Mouse (Mus musculus) mesoderm, embryonic 11.5 days (tissue): ENCODE results near the gene Rsph3a.
"Not testable (repeated sequence)": the region's sequence is repeated elsewhere in the genome, so short reads cannot be mapped to it uniquely, and the experiment has no call there.

ENCODE experiments used
- DNase-seq: peaks from one replicate; pipeline ENCODE4 v3.0.0-alpha.2; 2012; ENCODE audit warnings: low read depth, low spot score

Gene Rsph3a

DNA sequence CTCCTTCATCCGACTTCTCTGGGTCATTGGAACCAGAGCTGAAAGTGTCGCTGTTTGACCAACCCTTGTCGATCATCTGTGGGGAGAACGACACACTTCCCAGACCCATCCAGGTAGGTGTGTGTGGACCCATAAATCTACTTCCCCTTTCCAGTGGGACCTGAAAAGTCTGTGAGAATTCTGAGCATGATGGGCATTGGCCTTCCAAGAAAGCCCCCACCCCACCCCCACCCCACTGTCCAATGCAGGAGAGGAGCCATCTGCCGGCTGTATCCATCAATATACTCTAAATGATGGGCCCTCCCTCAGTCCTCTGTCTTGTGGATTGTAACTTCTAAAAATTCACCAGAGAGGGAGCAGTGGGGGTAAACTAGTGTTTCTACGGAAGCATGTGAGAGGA lies 16.8 kb upstream of the Rsph3a start:
- no peak for DNase-seq

DNA sequence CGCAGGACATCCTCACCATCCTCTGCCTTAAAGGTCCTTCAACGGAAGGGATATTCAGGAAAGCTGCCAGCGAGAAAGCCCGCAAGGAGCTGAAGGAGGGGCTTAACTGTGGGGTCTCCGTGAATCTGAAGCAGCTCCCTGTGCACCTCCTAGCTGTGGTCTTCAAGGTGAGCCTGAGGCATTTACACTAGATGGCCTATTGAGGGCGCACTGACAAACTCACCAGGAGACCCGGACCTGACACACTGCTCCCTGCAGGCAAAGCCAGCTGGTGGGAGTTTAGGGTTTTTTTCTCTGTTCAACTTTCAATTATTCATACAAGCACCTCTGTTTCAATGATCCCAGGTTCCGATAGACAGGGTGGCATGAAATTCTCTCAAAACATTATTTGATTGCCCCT lies 16.1 kb upstream of the Rsph3a start:
- no peak for DNase-seq

DNA sequence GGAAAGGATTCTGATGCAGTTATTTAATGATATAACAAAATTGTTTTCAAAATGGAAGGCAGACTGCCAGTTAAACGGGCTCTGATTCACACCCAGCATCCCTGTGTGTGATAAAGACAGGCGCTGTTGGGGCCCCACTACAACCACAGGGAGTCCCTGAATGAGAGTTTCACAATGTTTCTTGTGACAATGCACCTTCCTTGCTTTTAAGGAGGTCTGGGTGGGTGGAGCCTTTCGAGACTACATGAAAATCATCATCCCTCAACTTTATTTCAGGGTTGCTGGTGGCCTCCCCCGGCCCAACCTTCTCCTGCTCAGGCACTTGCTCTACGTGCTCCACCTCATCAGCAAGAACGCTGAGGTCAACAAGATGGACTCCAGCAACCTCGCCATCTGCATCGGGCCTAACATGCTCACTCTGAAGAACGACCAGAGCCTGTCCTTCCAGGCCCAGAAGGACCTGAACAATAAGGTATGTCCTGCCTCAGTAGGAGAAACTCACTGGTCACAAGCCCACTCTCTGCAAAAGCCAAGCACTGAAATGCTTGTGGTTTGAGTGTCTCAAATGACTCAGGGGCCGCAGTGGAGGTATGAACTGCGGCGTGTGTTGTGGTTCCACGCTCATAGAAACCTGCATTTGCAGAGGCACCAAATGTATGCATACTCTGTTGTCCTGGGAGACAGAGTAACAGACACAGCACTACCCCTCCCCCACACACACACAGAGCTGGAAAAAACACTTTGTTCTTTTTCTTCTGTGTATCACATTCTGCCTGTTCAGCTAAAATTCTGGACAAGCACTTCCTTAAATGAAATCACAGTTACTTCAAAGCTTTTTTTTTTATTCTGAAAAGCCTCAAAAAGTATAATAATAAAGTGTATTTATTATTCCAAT lies 14.1 kb upstream of the Rsph3a start:
- DNase-seq: no peak

DNA sequence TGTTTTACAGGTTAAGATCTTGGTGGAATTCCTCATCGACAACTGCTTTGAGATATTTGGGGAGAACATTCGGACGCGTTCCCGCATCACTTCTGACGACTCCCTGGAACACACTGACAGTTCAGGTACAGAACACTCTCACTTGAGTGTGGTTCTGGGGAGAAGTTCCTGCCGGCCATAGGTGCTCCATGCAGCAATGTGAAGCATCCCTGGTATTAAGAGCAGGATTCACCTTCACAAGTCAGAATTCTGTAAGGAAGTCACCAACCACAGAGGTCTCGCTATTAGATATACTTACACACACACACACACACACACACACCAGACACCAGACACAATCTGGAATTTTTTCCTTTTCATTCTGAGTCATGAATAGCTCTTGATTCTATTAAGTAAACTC lies 13.3 kb upstream of the Rsph3a start:
- DNase-seq: not testable (repeated sequence)

DNA sequence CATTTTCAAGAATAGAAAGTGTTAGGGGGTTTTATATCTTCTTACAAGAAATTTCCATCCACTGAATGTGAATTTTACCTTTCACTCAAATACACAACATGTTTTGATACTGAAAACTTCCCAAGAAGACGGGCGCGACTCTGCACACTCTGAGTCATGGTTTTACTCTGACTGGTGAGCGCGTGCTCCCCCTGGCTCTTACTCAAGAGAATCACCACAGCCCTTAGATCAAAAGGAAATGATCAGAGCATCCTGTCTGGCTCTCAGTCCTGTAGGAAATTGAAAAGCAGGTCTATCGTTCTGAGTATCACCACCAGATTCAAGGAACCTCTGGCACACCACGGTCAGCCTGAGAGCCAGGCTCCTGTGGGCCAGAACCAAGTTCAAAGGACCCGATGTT lies 5.8 kb upstream of the Rsph3a start:
- DNase-seq: no peak

DNA sequence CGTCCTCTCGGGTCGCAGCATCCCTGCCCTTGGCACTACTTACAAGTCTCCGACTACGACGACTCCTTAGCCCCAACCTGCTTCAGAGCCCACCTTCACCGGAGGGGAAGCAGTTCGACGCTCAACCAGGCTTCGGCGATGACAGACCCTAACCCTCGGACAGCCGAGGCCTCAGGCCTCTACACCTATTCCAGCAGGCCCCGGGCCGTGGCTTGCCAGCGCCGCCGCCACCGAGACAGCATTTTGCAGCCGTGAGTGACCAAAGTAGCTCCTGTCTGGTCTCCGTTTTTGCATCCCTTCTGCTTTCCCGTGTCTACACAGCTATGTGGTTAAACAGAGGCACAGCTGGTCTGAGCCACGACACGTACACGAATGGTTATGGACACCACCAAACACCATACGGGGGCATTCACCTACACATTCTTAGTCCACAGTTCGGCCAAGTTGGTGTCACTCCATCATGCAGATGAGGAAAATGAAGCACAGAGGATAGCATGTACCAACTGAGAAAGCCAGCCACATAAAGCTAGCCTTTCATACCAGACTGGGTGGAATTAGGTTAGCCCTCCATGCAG lies 726 bp downstream of the Rsph3a start:
- DNase-seq: not testable (repeated sequence)

DNA sequence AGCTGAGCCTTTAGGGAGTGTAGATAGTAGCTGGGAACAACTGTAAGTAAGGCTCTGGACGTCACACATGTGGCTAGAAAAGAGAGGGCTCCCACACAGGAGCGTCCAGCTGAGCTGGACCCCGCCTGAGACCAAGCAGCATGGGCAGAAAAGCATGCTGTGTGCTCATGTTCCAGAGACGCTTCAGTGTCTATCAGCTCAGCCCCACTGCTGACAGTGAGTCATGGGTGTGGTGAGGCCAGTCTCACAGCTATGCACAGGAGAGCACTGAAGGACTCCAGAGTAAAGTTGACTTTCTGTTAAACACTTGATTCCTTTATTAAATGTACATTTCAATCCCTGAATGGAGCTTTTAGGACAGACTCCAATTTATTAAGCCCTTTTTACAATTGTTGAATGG lies 5.9 kb downstream of the Rsph3a start:
- not testable (repeated sequence) for DNase-seq

DNA sequence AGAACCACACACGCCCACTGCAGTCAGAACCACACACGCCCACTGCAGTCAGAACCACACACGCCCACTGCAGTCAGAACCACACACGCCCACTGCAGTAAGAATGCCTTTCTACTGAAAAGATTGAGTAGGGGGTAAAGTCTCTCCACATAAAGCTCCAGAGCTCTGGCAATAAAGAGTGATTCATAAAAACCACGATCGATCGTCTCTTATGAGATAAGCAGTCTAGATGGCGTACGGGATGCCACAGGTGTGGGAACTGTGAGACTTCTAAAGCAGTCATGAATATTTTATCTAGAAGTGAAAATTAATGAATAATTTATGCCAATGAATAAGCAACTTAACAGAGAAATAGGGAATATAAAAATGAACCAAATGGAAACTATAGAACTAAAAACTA lies 11.8 kb downstream of the Rsph3a start:
- not testable (repeated sequence) for DNase-seq

DNA sequence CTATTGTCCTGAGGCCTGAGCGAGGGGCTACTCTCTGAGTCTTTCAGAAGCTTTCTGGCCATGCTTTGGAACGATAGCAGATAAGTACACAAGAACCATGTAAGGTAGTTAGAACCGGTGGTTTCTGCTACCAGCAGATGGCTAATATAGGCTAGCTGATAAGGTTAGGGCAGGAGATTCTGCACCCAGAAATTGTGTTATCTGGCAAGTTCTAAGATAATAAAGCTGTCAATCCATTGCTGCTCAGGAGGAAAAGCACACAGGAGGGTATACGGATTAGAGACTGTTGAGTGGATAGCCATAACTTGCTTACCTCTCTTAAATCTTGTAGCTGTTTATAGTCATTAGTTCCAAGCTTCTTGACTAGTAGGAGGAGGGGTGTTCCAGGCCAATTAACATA lies 17.9 kb downstream of the Rsph3a start:
- DNase-seq: not testable (repeated sequence)

DNA sequence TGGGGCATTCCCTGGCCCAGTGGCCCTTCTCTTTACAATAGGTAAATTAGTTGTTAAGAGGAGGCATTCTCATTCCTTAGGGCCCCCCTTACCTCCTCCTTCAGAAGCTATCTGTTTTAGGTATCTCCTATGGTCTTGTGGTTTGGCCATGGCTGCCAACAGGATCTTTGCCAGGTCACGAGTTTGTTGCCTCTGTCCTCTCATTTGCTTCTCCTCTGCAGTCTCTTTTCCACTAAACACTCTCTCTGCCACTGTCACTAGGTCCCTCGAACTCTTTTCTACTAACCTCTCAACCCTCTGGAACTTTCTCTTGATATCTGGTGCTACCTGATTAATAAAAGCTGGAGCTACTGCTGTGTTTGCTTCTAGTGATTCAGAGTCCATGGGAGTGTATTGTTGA lies 19.0 kb downstream of the Rsph3a start:
- not testable (repeated sequence) for DNase-seq

DNA sequence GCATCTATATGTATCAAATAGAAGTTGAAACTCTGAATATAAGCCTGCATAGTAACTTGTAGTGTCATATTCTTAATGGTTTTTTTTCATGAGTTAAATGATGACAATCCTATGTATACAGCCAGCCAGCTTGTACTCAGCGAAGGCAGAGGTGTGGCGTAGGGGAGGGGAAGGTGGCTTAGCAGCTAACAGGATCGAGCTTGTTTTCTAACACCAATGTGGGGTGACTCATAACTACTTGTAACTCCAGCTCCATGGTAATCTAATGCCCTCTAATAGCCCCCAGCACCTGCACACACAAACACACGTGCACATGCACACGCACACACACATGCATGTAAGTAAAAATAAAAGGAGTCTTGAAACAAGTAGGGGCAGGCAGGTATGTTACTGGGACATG lies 23.1 kb downstream of the Rsph3a start:
- DNase-seq: not testable (repeated sequence)

DNA sequence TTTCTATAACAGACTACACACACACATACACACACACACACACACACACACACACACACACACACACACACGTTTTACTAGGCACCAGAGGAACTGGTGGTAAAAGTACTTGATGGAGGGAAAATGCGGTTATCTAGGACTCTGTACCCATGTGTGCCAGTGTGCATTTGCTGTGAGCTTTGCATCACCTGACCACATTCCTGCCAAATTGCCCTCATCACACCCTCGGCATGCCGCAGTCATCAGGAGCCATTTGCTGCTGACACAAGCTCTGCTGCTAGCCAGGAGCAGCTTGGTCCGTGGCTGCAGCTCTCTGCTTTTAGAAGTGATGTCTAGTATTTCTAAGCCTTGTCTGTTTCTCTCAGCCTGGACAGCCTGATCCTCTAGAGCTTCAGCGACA lies 24.4 kb downstream of the Rsph3a start:
- not testable (repeated sequence) for DNase-seq

DNA sequence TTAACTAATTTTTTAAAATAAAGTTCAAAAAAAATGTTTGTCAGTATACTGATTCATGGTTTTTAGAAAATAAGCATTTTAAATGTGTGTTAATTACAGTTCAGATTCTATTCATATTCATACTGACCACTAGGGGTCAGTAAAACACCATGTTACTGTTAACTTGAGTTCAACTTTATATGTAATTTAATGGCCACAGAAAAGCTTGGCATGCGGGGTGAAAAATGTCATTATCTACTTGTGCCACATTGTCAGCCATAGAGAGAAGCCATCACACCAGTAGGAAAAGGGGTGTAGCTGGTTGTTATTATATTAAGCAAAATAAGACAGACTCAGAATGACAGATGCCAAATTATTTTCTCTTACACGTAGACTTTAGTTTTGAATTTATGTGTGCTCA lies 38.1 kb downstream of the Rsph3a start:
- DNase-seq: not testable (repeated sequence)

DNA sequence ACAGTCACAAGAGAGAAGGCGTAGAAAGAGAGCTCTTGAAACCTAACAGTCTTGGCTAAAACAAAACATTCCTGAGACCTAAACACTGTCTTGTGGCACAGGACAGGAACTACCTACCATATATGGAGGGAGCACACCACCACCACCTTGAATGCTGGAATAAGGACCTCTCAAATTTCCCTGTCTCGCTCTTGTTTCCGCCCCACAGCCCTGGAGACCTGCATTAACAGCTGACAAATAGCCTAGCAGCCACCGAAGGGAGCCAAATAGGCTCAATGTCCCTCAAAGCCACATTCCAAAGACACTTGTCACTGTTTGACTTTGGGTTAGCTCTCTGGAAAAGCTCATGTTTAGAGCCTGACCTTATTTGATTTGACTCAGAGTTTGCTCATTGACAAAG lies 40.2 kb downstream of the Rsph3a start:
- DNase-seq: not testable (repeated sequence)

DNA sequence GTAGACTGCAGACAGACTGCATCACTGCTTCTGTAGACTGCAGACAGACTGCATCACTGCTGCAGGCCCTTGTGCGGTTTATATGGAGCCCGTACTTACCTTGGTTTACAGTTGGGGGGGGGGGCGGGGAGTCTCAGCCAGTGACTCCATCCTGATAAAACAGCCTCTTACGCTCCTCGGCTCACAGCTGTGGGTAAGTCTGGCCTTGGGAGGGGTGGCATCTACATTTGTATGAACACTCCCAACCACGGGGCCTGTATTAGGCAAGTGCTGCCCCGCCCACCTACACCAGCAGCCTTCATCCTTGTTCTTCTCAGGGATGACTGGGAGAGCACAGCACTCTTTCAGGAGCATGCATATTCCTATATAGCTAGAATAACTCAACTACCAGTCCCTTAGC lies 41.6 kb downstream of the Rsph3a start:
- not testable (repeated sequence) for DNase-seq

DNA sequence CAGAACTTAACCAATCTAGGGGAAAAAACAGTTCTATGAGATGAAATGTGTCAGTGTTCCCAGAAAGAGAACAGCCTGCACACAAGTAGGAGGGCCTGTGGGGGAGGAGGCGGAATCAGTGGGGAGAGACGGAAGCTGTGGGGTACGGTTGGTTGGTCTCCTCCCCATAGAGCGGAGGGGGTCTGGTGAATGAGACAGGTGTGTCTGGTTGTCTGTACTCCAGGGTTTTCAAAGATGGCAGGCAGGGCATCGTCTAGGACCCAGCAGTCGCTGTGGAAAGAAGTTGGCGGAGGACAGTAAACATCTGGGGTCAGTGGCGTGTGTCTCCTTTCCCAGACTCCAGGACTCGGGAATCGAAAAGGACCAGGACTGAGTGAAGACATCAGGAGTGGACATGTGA lies 57.8 kb downstream of the Rsph3a start:
- not testable (repeated sequence) for DNase-seq

DNA sequence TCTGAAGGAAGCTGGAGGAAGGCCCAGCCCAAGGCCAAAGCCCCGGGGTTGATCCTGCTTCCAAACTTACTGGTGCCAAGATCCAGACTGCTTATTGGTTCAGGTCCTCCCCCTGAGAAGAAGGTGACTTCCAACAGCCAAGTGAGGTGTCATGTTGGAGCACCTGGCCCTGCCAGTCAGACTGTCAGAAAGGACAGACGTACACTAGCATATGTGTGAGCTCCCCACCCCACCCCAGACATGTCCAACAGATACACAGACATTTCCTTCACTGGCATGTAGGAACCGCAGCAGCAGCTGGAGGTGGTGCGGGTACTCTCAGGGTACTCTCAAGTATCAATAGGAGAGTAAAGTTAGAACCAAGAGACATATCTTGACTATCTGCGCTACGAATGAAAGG lies 61.4 kb downstream of the Rsph3a start:
- not testable (repeated sequence) for DNase-seq

DNA sequence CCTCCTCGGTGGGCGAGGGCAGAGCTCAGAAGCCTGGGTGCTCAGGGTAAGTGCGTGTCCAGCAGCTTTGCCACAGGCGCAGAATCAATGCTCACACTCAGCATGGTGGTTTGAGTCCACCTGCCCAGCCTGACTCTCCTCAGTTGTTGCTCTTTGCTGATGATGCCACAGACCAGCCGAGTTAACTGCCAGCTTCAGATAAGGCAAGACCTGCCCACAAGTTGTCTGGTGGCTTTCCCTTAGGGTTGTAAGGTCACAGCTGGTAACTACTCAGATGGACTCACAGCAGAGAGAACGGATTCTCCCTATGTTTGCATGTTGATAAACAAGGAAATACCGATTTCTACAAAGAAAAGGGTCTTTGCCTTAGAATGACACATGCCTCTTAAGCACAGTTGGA lies 64.2 kb downstream of the Rsph3a start:
- not testable (repeated sequence) for DNase-seq

DNA sequence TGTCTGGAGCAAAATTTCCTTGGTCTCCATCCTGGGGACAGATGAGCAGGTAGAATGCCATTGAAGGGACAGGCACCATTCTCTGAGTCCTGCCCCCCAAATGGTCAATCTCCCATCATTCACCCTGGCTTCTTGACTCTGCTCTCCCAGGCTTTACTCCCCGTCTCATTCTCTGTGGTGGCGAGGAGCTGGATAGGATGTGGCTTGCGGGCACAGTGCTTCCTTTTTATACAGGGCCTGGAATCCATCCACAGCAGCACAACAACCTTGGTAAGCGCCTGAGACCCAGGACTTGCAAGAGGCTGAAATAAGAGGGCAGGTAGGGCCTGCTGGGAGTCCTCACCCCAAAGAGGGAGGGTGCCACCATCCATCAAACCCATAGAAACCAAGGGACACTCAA lies 68.6 kb downstream of the Rsph3a start:
- DNase-seq: not testable (repeated sequence)

DNA sequence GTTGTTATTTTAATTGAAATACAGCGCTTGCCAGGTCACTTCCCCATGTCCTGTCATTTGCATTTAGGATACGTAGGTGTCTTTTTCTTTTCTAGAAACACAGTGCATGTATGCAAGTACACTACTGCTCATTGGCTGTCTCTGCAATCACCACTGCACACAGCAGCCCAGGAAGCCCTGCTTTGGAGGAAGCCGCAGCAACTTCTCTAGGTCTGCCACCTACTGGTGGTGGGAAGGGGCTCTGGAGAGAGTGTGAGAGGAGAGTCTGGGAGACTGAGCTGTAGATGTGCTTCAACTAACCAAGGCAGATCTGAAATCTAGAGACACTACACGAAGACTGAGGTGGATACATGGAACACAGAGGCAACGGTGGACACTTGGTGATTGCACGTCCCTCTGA lies 77.3 kb downstream of the Rsph3a start:
- DNase-seq: not testable (repeated sequence)

DNA sequence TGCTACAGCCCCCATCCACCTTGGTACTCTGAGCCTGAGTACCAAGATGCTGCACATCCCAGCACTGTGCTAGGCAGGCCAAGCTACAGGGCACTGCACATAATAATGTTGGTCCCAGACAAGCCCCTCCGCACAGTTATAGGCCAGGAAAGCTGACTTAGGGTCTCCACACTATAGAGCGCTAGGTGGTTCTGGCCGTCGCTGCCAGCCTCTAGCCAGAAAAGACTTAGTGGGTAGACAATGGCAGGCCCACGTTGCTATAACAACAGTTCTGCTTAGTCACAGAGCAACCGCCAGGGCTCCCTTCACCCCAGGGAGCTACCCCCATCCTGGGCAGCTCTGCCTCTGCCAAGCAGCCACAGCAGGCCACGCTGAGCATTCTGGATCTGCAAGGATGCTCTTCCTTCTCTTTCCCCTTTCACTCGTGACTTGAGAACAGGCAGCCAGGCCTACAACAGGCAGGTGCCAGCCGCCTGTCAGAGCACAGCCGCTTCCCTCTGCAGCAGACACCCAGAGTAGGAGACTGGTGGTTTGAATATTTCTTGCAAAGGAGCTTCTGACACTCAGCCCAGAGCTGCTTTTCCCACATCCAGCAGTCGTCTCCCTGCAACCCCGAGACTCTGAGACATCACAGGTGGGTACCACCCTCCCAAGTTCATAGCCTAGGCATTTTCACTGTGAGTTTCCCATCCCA lies 82.2 kb downstream of the Rsph3a start:
- DNase-seq: not testable (repeated sequence)
